Mouse (Mus musculus): ENCODE results near the gene 2510039O18Rik.

GRCm38 (mm10) chr4:147928136-147928535, 12.6 kb upstream of the 2510039O18Rik start:
- TF ChIP-seq CTCF (conservative IDR thresholded peaks at IDR 0.05; ENCODE audit: low read length) (no peak), NANOG (IDR thresholded peaks at IDR 0.05; ENCODE audit: borderline replicate concordance, low read length) (no peak)
